Mouse (Mus musculus) forebrain, embryonic 15.5 days (tissue): Measurements from ENCODE around the gene Ergic1. TPM values are rescaled to one million over a fixed set of nuclear protein-coding genes. Genes with fewer than 3 reads are reported as not detected.

Experiments
- ATAC-seq: fragments of 200-750 bp; cut with Nextera tagmentation; replicated peaks from 2 replicates; pipeline ENCODE4 v1.8.0; 2017; ENCODE audit warnings: mild to moderate bottlenecking, moderate TSS enrichment, moderate library complexity
- H3K27ac ChIP-seq: fragments of 300-500 bp; sonication (generic); replicated peaks from 2 replicates; pipeline ENCODE4 v1.5.1; 2015; ENCODE audit warnings: mild to moderate bottlenecking, inconsistent platforms
- H3K27me3 ChIP-seq: fragments of 300-500 bp; sonication (generic); 2 replicates; pipeline ENCODE4 v1.6.1; 2015; ENCODE audit warnings: inconsistent platforms
- H3K36me3 ChIP-seq: fragments of 300-500 bp; sonication (generic); 2 replicates; pipeline ENCODE4 v1.6.1; 2015; ENCODE audit warnings: mild to moderate bottlenecking, inconsistent platforms
- H3K4me1 ChIP-seq: fragments of 300-500 bp; sonication (generic); 2 replicates; pipeline ENCODE4 v1.6.1; 2015; ENCODE audit warnings: inconsistent platforms
- H3K4me2 ChIP-seq: fragments of 300-500 bp; sonication (generic); replicated peaks from 2 replicates; pipeline ENCODE4 v1.6.1; 2015; ENCODE audit warnings: mild to moderate bottlenecking, inconsistent platforms
- H3K4me3 ChIP-seq: fragments of 300-500 bp; sonication (generic); 2 replicates; pipeline ENCODE4 v1.5.1; 2015; ENCODE audit warnings: mild to moderate bottlenecking, inconsistent platforms
- H3K9ac ChIP-seq: fragments of 300-500 bp; sonication (generic); replicated peaks from 2 replicates; pipeline ENCODE4 v1.6.1; 2015; ENCODE audit warnings: mild to moderate bottlenecking, inconsistent platforms
- H3K9me3 ChIP-seq: fragments of 300-500 bp; sonication (generic); 2 replicates; pipeline ENCODE4 v1.6.1; 2016; ENCODE audit warnings: inconsistent platforms
- WGBS: fragments of 180-500 bp; shearing (Covaris S2); methylation state at CpG from one replicate; pipeline ENCODE4 v1.1.7; 2015; ENCODE audit warnings: mixed read lengths; 5-methylcytosine and 5-hydroxymethylcytosine counted together
- polyA plus RNA-seq: library from polyadenylated mRNA; unstranded; fragments of >200 nt; fragmentation: Nextera tagmentation; extraction: Ambion mirVana; gene quantifications from 2 replicates; pipeline ENCODE4 v1.2.1, GENCODE M21; 2015

The Ergic1 gene
- polyA plus RNA-seq, 1 experiment from 2014 or later, result 98.7 TPM

DNA sequence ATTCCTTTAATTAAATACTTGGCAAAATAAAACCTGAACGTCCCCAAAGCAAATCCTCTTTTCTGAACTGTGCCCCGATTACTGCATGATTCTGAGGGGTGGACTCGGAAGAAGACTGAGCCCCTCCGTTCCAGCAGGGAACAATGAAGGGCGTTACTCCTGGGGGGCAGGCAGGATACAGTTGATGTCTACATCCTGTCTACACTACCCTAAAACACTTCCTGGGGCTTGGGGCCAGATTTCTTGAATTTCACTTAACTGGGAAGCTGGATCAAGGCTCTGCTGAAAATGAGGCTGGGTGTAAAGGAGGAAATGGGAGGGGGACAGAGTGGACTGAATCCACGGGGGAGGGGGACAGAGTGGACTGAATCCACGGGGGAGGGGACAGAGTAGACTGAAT is 13.5 kb upstream of the Ergic1 start:
- Histone ChIP-seq H3K4me1 (no peaks in the 10 kb centered on the region), H3K4me3 (no peak overlapping the region), H3K4me2 (no peak overlapping the region), H3K27ac (no peak overlapping the region), H3K9me3 (no peaks in the 10 kb centered on the region), H3K27me3 (no peaks in the 10 kb centered on the region), H3K36me3 (no peaks in the 10 kb centered on the region), H3K9ac (no peak overlapping the region)
- 30% methylated on average over 7 of the region's 7 CpGs for WGBS
- ATAC-seq, result no peak

DNA sequence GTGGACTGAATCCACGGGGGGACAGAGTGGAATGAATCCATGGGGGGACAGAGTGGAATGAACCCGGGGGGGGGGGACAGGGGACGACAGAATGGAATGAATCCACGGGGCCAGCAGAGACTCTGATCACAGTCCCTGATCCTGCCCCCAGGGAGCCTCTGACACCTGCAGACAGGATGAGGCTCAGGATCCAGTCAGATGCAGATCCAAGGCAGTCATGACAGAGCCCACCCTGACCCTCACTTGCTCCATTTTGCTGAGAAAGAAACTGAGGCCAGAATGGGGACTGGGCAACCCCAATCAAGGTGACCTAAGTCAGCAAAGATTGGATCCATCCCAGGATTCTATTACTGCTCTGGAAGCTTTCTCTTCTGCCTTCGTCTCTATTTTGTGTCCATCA is 12.7 kb upstream of the Ergic1 start:
- WGBS, result 8% methylated on average over 4 of the region's 5 CpGs
- no peaks in the 10 kb centered on the region for H3K27me3 ChIP-seq
- no peak overlapping the region for H3K27ac ChIP-seq
- H3K4me2 ChIP-seq, result no peak overlapping the region
- no peaks in the 10 kb centered on the region for H3K4me1 ChIP-seq
- H3K4me3 ChIP-seq, result no peak overlapping the region
- H3K9me3 ChIP-seq, result no peaks in the 10 kb centered on the region
- no peak overlapping the region for H3K9ac ChIP-seq
- ATAC-seq, result no peak
- no peaks in the 10 kb centered on the region for H3K36me3 ChIP-seq

DNA sequence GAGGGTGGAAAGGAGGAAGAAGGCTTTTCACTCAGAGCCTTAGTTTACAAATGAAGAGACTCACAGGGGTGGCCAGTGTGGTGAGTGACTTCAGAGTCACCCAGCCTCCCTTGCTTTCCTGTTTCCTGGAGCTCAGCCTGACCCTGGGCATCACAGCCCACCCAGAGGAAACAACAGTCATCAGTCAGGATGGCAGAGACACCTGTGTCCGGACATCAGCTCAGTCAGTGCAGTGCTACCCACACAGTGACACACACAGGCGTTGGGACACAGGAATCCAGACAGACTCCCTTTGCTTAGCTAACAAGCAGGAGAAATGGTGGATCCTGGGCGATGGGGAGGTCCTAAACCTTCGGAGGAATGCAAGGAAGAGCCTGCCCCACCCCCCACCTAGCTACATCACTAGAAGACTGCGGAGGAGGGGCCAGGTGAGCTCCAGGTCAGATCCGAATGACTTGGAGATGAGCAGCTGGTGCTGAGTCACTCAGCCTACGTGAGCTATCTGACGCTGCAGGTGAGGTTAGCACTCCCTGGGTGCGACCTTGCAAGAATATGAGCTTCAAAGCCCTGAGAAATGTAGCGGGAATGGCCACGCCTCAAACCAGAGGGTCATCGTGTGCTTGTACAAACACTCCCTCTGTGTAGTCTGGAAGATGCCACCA is 12.0 kb upstream of the Ergic1 start:
- H3K4me2 ChIP-seq, result no peak overlapping the region
- no peaks in the 10 kb centered on the region for H3K9me3 ChIP-seq
- 10% methylated on average over 12 of the region's 12 CpGs for WGBS
- H3K36me3 ChIP-seq, result no peaks in the 10 kb centered on the region
- no peak overlapping the region for H3K9ac ChIP-seq
- H3K27me3 ChIP-seq, result no peaks in the 10 kb centered on the region
- H3K4me1 ChIP-seq, result no peaks in the 10 kb centered on the region
- no peak for ATAC-seq
- H3K4me3 ChIP-seq, result no peak overlapping the region
- H3K27ac ChIP-seq, result no peak overlapping the region

DNA sequence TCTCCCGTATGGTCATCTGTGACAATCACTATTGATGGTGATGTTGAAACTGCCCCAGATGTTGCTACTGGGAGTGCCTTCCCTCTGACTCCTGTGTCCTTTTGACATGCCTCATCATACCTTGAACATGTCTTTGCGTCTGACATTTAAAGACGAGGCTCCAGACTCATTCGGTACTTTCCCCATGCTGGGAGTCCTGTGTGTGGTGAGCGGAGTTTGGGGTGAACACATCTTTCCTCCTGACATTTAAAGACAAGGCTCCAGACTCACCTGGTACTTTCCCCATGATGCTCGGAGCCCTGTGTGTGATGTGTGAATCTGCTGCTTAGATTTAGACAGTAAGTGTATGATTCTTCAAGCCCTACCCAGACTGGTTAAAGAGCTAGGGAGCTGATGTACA is 10.2 kb upstream of the Ergic1 start:
- ATAC-seq, result no peak
- Histone ChIP-seq H3K27ac (no peak overlapping the region), H3K9ac (no peak overlapping the region), H3K27me3 (no peaks in the 10 kb centered on the region), H3K36me3 (no peaks in the 10 kb centered on the region), H3K4me2 (no peak overlapping the region), H3K4me3 (no peak overlapping the region), H3K4me1 (no peaks in the 10 kb centered on the region), H3K9me3 (no peaks in the 10 kb centered on the region)
- WGBS, result 87% methylated on average over 6 of the region's 6 CpGs

DNA sequence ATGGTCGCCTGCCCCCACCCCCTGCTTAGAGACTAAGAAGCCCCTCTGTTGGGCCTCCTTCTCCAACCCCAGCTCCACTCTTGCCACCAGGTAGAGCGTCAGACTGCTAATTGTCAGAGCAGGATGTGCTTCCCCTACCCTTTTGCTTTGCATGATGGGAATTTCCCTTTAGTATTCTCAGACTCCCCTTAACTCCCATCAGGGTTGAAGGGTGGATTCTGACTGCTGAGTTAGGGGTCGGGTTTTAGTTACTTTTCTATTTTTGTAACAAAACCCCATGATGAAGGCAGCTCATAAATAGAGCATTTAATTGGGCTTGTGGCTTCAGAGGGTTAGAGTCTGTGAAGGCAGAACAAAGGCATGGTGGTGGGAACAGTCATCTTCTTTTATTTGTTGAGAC is 8.3 kb upstream of the Ergic1 start:
- Histone ChIP-seq H3K36me3 (no peaks in the 10 kb centered on the region), H3K4me1 (no peaks in the 10 kb centered on the region), H3K4me3 (no peak overlapping the region), H3K27ac (no peak overlapping the region), H3K9ac (no peak overlapping the region), H3K4me2 (no peak overlapping the region), H3K27me3 (no peaks in the 10 kb centered on the region), H3K9me3 (no peaks in the 10 kb centered on the region)
- no peak for ATAC-seq
- 79% methylated on average over 3 of the region's 3 CpGs for WGBS

DNA sequence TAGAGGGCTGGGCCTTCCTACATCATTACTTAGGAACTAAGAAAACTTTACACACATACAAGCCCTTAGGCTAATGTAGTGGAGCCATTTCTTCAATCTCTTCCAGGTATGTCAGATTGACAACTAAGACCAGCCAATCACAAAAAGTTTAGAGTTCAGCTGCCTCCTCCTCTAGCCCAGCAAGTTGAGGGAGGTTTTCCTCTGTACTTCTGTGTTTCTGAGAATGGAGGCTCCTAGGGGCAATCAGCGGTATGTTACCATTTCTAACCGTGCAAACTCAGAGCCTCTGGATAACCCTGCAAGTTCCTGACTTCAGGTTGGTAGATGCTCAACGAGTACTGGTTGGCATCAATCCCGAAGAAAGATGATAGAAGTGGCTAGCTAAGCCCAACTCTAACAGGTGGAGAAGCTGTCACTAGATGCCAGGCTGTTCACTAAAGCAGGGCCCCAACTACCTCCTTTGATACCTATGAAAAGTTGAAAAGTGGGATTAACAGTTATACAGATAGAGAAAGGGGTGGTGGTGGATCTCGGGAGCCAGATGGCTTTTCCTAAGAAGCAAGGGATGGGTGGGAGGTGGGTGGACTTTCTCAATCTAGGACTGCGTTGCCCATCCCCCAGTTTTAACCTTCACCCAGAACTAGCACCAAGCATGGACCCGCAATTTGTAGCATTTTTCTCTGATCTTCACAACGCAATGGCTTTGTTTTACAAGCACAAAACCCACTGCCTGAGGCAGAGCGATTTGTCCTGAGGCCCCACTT is 581 bp upstream of the Ergic1 start:
- Histone ChIP-seq H3K9me3 (no peaks in the 10 kb centered on the region), H3K4me1 (peaks cover 33% of the 10 kb centered on the region), H3K27me3 (no peaks in the 10 kb centered on the region), H3K4me3 (peak overlapping the region; percentile 91), H3K27ac (peak overlapping the region; percentile 85), H3K9ac (peak overlapping the region; percentile 90), H3K36me3 (peaks cover 12% of the 10 kb centered on the region; the same call in 1 of the 2 replicates), H3K4me2 (peak overlapping the region; percentile 93)
- ATAC-seq, result peak; percentile 26; the same call in 1 of the 2 replicates
- WGBS, result 28% methylated on average over 9 of the region's 9 CpGs

DNA sequence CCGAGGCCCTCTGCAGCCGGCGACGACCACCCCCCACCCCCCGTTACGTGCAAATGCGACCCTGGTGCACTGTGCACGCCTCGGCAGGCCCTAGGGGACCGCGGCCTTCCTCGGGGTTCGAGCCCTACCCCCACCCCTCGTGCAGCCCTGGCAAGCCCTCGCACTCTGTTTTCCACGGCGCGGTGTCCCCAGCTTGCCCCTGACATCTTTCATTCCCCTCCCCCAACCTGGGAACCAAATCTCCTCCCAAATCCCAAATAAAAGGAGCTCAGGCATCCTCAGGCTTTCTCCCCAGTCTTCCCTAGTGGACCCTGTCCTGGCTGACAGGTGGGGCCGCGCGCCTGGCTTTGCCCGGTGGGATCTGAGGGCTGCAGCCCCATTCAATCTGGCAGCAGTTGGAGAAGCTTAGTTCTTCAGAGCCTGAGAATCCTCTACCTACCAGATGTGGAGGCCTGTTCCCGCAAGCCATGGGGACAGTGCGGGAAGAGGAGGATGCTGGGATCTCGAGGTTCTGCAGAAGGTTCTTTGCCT is 427 bp downstream of the Ergic1 start, which contains the start of gene Dusp1:
Gene Dusp1 (minus strand): TSS at position 478 of the 531 bp plus-strand sequence.
- Histone ChIP-seq H3K4me2 (peak within 1 kb of the TSS; percentile 93), H3K9me3 (no peaks in the 10 kb centered on the region; the same call in 1 of the 2 replicates), H3K27me3 (no peaks in the 10 kb centered on the region), H3K36me3 (peaks cover 21% of the 10 kb centered on the region), H3K4me3 (peak within 1 kb of the TSS; percentile 91), H3K4me1 (peaks cover 33% of the 10 kb centered on the region), H3K9ac (peak within 1 kb of the TSS; percentile 90), H3K27ac (peak within 1 kb of the TSS; percentile 85)
- ATAC-seq, result peak; percentile 87
- WGBS, result under 1% methylated on average over 25 of the region's 25 CpGs

DNA sequence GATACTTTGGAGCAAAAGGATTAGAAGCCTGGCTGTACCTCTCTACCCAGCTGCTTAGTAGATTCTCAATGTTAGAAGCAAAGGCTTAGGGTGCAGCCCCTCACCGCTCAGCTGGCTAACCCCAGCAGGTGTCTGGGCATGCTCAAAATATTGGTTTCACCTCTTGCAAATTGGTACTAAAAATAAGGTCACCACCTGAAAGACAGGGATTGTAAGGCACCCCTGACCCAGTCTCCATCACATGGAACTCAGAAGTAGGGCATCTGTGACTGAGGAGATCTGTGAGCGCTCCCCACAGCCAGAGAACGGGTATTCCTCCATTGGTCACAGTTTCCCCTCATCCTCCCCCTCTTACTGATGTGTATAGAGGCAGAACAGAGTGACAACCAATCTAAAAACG is 1.0 kb downstream of the Ergic1 start:
- Histone ChIP-seq H3K4me2 (peak overlapping the region; percentile 93), H3K36me3 (peaks cover 26% of the 10 kb centered on the region), H3K27ac (0 out of 2 replicates have a peak overlapping the region, but pooled peaks have one; percentile 85), H3K9ac (peak overlapping the region; percentile 90), H3K9me3 (no peaks in the 10 kb centered on the region; the same call in 1 of the 2 replicates), H3K27me3 (no peaks in the 10 kb centered on the region), H3K4me1 (peaks cover 33% of the 10 kb centered on the region), H3K4me3 (peak overlapping the region; percentile 91)
- no peak for ATAC-seq
- WGBS, result 74% methylated on average over 4 of the region's 4 CpGs

DNA sequence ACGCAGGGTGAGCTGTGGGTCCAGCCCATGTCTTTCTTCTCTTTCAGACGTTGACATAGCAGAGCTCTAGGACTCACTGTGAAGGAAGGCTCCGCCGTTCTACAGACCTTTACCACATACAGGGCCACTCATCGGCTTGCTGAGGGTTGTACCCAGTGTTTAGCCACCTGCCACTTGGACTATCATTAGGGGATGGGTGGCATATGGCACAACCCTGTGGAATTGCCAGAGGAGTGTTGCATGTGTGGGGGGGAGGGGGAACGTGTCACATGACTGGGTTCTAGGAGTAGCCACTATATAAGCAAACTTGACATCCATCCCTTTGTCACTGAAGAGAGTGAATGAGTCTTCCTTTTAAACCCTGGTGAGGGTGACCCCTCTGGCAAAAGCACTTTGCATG is 2.2 kb downstream of the Ergic1 start:
- no peaks in the 10 kb centered on the region for H3K27me3 ChIP-seq
- peaks cover 37% of the 10 kb centered on the region for H3K36me3 ChIP-seq
- ATAC-seq, result no peak
- H3K4me2 ChIP-seq, result no peak overlapping the region
- H3K27ac ChIP-seq, result no peak overlapping the region
- peaks cover 33% of the 10 kb centered on the region for H3K4me1 ChIP-seq
- 80% methylated on average over 6 of the region's 6 CpGs for WGBS
- H3K9me3 ChIP-seq, result no peaks in the 10 kb centered on the region; the same call in 1 of the 2 replicates
- H3K4me3 ChIP-seq, result no peak overlapping the region
- no peak overlapping the region for H3K9ac ChIP-seq

DNA sequence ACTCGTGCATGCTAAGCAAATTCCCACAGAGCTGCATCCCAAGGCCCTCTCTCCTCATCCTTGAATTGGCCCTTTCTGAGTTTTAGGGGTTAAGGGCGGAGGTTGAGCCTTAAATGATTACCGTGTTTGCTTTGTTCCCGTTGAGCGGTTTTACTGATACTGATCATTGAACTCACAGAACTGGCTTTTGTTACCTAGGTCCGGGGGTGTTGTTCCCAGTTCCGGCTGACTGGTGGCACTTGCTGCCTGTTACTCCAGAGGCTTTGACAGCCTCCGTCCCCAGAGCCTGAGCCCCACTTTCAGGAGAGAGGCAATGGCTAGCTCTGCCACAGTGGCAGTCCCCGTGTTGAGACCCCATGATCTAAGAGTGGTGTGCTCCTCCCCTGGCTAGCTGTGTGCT is 3.1 kb downstream of the Ergic1 start:
- WGBS, result 62% methylated on average over 9 of the region's 9 CpGs
- H3K9me3 ChIP-seq, result no peaks in the 10 kb centered on the region; the same call in 1 of the 2 replicates
- peaks cover 42% of the 10 kb centered on the region for H3K36me3 ChIP-seq
- peaks cover 33% of the 10 kb centered on the region for H3K4me1 ChIP-seq
- no peak overlapping the region for H3K9ac ChIP-seq
- no peak for ATAC-seq
- no peaks in the 10 kb centered on the region for H3K27me3 ChIP-seq
- no peak overlapping the region for H3K4me3 ChIP-seq
- no peak overlapping the region for H3K27ac ChIP-seq
- no peak overlapping the region for H3K4me2 ChIP-seq

DNA sequence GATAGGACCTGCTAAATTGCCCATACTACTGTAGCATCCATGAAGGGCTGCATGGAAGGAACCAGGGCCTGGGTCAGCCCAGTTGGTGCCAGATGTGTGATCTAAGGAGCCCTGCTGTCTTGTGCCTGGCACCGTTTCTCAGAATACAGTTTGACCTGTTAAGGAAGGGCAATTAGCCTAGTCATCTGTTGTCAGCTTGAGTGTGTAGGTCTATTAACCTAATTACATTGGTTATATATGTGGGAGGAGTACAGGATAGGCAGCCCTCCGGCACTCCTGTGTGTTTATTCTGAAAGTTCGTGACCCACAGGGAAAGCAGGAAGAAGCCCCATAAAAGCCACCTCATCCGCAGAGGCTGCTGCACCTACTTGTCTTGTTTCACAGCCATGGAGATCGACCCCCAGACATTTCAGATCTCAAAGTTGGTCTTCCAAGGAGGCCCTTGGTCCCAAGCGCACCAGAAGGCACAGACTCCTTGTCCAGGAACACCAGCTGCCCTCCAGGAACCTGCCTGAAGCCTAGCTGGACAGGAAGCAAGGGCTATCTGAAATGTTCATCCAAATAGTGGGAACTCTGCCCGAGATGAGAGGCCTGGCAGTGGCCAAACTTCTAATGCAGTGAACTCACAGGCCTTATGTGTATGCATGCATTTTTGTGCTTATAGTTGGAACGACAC is 6.0 kb downstream of the Ergic1 start:
- Histone ChIP-seq H3K4me3 (no peak overlapping the region), H3K27me3 (no peaks in the 10 kb centered on the region), H3K4me2 (no peak overlapping the region), H3K36me3 (peaks cover 42% of the 10 kb centered on the region), H3K9me3 (no peaks in the 10 kb centered on the region; the same call in 1 of the 2 replicates), H3K9ac (no peak overlapping the region), H3K4me1 (peaks cover 19% of the 10 kb centered on the region), H3K27ac (no peak overlapping the region)
- no peak for ATAC-seq
- 87% methylated on average over 8 of the region's 8 CpGs for WGBS

DNA sequence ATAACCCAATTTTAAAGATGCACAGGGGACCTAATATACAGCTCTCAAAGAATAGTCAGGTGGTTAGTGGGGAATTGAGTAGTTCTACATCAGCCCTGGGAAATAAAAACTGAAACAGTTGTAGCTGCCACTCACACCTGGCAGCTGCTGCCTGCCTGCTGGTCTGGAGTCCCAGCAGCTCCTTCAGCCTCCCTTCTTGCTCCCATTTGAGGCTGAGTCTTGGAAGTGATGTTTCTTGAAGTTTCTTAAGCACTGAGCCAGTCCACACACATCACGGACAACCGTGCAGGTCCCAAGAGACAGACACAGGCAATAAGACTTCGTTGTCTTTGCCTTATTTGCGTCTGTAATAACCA is 6.5 kb downstream of the Ergic1 start:
- ATAC-seq, result no peak
- Histone ChIP-seq H3K36me3 (peaks cover 42% of the 10 kb centered on the region), H3K4me3 (no peak overlapping the region), H3K27ac (no peak overlapping the region), H3K4me2 (no peak overlapping the region), H3K9ac (no peak overlapping the region), H3K4me1 (peaks cover 14% of the 10 kb centered on the region), H3K9me3 (no peaks in the 10 kb centered on the region; the same call in 1 of the 2 replicates), H3K27me3 (no peaks in the 10 kb centered on the region)
- WGBS, result 92% methylated on average over 4 of the region's 4 CpGs
